Mouse (Mus musculus): ENCODE results near the gene Kdelc1. TPM values are rescaled to one million over a fixed set of nuclear protein-coding genes. Genes with fewer than 3 reads are reported as not detected.

Kdelc1 gene
- polyA plus RNA-seq (2014; fragmentation: Nextera tagmentation; extraction: Ambion mirVana) = 44.6 and 48.8 TPM in 2 replicates

- Histone ChIP-seq H3K9me3 (ENCODE audit: control insufficient read depth, low read length) (no peaks in the 10 kb centered on the region), H3K27me3 (ENCODE audit: control insufficient read depth, insufficient read depth, low read length) (no peaks in the 10 kb centered on the region), H3K4me1 (ENCODE audit: control insufficient read depth in 2 of 2, insufficient read depth in 2 of 2, low read length in 2 of 2) (peaks cover 0 to 11% of the 10 kb centered on the region in 2 experiments; a peak in 2 of 4 replicates), H3K27ac (replicated peaks in 1 of 2; ENCODE audit: control insufficient read depth in 1 of 2, insufficient read depth in 1 of 2, low read depth in 2 of 2, low read length in 2 of 2) (peak within 1 kb of the TSS; percentile 96 to 99), H3K36me3 (ENCODE audit: control insufficient read depth, insufficient read depth, low read length) (peaks cover 36% of the 10 kb centered on the region), H3K4me2 (ENCODE audit: low read length) (peak within 1 kb of the TSS; percentile 84), H3K9ac (ENCODE audit: low read length) (peak within 1 kb of the TSS; percentile 84), H3K4me3 (ENCODE audit: control insufficient read depth in 1 of 2, insufficient read depth in 1 of 2, low read depth in 1 of 2, low read length in 2 of 2) (peak within 1 kb of the TSS; percentile 59 to 84)
- peak; percentile 96 for ATAC-seq (ENCODE audit: insufficient number of reproducible peaks, insufficient read depth, low FRiP score, low read depth)
- under 1% methylated on average over 39 of the region's 39 CpGs for WGBS
Measured at GRCm38 (mm10) chr1:44118239-44119054, at the start of gene Kdelc1, which contains the start of gene Bivm. Kdelc1 (minus strand) TSS chr1:44118808. Bivm (plus strand) TSS chr1:44118957.

- Histone ChIP-seq H3K27me3 (ENCODE audit: control insufficient read depth, insufficient read depth, low read length) (no peaks in the 10 kb centered on the region), H3K36me3 (ENCODE audit: control insufficient read depth, insufficient read depth, low read length) (peaks cover 80% of the 10 kb centered on the region)
Measured at GRCm38 (mm10) chr1:44167859-44168383, 49.3 kb upstream of the Kdelc1 start.

GRCm38 (mm10) chr1:44162389-44162788 is 43.8 kb upstream of the Kdelc1 start:
- 91% methylated on average over 5 of the region's 5 CpGs for WGBS
- no peak for ATAC-seq (ENCODE audit: insufficient number of reproducible peaks, insufficient read depth, low FRiP score, low read depth)
- Histone ChIP-seq H3K27me3 (ENCODE audit: control insufficient read depth, insufficient read depth, low read length) (no peaks in the 10 kb centered on the region), H3K9ac (ENCODE audit: low read length) (no peak overlapping the region), H3K4me2 (ENCODE audit: low read length) (no peak overlapping the region), H3K4me3 (ENCODE audit: control insufficient read depth in 1 of 2, insufficient read depth in 1 of 2, low read depth in 1 of 2, low read length in 2 of 2) (no peak overlapping the region), H3K9me3 (ENCODE audit: control insufficient read depth, low read length) (no peaks in the 10 kb centered on the region), H3K36me3 (ENCODE audit: control insufficient read depth, insufficient read depth, low read length) (peaks cover 94% of the 10 kb centered on the region), H3K4me1 (ENCODE audit: control insufficient read depth in 2 of 2, insufficient read depth in 2 of 2, low read length in 2 of 2) (no peaks in the 10 kb centered on the region), H3K27ac (replicated peaks in 1 of 2; ENCODE audit: control insufficient read depth in 1 of 2, insufficient read depth in 1 of 2, low read depth in 2 of 2, low read length in 2 of 2) (no peak overlapping the region)

More at GRCm38 (mm10) chr1:44167859-44168383, 49.3 kb upstream of the Kdelc1 start:
- Histone ChIP-seq H3K4me3 (ENCODE audit: control insufficient read depth in 1 of 2, insufficient read depth in 1 of 2, low read depth in 1 of 2, low read length in 2 of 2) (no peak overlapping the region), H3K9me3 (ENCODE audit: control insufficient read depth, low read length) (0 out of 2 replicates have a peak, but pooled peaks cover 8% of the 10 kb centered on the region), H3K4me2 (ENCODE audit: low read length) (no peak overlapping the region), H3K27ac (replicated peaks in 1 of 2; ENCODE audit: control insufficient read depth in 1 of 2, insufficient read depth in 1 of 2, low read depth in 2 of 2, low read length in 2 of 2) (no peak overlapping the region), H3K9ac (ENCODE audit: low read length) (no peak overlapping the region), H3K4me1 (ENCODE audit: control insufficient read depth in 2 of 2, insufficient read depth in 2 of 2, low read length in 2 of 2) (no peaks in the 10 kb centered on the region)
- 98% methylated on average over 3 of the region's 3 CpGs for WGBS
- no peak for ATAC-seq (ENCODE audit: insufficient number of reproducible peaks, insufficient read depth, low FRiP score, low read depth)

DNA sequence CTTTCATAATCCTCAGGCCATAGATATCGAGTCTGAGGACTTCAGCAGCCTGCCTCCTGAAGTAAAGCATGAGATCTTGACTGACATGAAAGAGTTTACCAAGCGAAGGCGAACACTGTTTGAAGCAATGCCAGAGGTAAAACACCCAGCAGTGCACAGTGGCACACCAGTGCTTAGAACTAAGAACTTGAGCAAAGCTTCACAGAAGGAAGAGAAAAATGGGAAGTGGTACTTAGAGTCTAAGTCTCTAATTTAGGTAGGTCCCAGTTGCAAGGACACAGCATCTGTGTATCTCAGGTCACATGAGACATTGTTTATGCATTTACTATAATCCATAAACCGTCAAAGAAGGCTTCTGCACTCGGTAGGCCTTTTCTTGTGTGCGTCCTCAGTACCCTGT is 43.2 kb upstream of the Kdelc1 start:
- no peaks in the 10 kb centered on the region for H3K9me3 ChIP-seq (ENCODE audit: control insufficient read depth, low read length)
- peaks cover 94% of the 10 kb centered on the region for H3K36me3 ChIP-seq (ENCODE audit: control insufficient read depth, insufficient read depth, low read length)
- H3K4me2 ChIP-seq (ENCODE audit: low read length) = no peak overlapping the region
- H3K4me1 ChIP-seq (ENCODE audit: control insufficient read depth in 2 of 2, insufficient read depth in 2 of 2, low read length in 2 of 2) = no peaks in the 10 kb centered on the region
- no peaks in the 10 kb centered on the region for H3K27me3 ChIP-seq (ENCODE audit: control insufficient read depth, insufficient read depth, low read length)
- H3K27ac ChIP-seq (replicated peaks in 1 of 2; ENCODE audit: control insufficient read depth in 1 of 2, insufficient read depth in 1 of 2, low read depth in 2 of 2, low read length in 2 of 2) = no peak overlapping the region
- WGBS = 93% methylated on average over 6 of the region's 6 CpGs
- H3K4me3 ChIP-seq (ENCODE audit: control insufficient read depth in 1 of 2, insufficient read depth in 1 of 2, low read depth in 1 of 2, low read length in 2 of 2) = no peak overlapping the region
- ATAC-seq (ENCODE audit: insufficient number of reproducible peaks, insufficient read depth, low FRiP score, low read depth) = no peak
- no peak overlapping the region for H3K9ac ChIP-seq (ENCODE audit: low read length)

- no peaks in the 10 kb centered on the region for H3K4me1 ChIP-seq (ENCODE audit: control insufficient read depth in 2 of 2, insufficient read depth in 2 of 2, low read length in 2 of 2)
- 93% methylated on average over 6 of the region's 6 CpGs for WGBS
- H3K4me2 ChIP-seq (ENCODE audit: low read length) = no peak overlapping the region
- peaks cover 64% of the 10 kb centered on the region for H3K36me3 ChIP-seq (ENCODE audit: control insufficient read depth, insufficient read depth, low read length)
- no peak overlapping the region for H3K27ac ChIP-seq (replicated peaks in 1 of 2; ENCODE audit: control insufficient read depth in 1 of 2, insufficient read depth in 1 of 2, low read depth in 2 of 2, low read length in 2 of 2)
- H3K27me3 ChIP-seq (ENCODE audit: control insufficient read depth, insufficient read depth, low read length) = no peaks in the 10 kb centered on the region
- H3K9me3 ChIP-seq (ENCODE audit: control insufficient read depth, low read length) = no peaks in the 10 kb centered on the region
- no peak for ATAC-seq (ENCODE audit: insufficient number of reproducible peaks, insufficient read depth, low FRiP score, low read depth)
- no peak overlapping the region for H3K9ac ChIP-seq (ENCODE audit: low read length)
- no peak overlapping the region for H3K4me3 ChIP-seq (ENCODE audit: control insufficient read depth in 1 of 2, insufficient read depth in 1 of 2, low read depth in 1 of 2, low read length in 2 of 2)
Measured at GRCm38 (mm10) chr1:44158317-44158716, 39.7 kb upstream of the Kdelc1 start.

DNA sequence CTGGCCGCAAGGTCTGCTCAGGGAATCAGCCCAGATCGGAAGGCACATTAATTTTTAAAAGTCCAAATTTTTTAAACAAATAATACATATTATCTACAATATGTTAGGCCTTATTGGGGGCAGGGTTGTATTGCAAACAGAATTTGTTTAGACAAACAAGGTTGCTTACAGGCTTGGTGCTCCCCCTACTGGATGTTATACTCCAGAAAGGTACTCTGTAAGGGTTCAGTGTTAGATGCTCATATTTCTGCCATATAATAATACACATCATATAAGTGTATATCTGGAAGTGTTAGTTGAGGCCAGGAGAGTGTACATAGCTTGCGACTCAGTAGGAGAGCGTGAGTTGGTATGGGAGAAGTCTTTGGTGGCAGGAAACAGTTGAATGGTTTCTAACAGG is 36.7 kb upstream of the Kdelc1 start:
- H3K9me3 ChIP-seq (ENCODE audit: control insufficient read depth, low read length) = no peaks in the 10 kb centered on the region
- no peaks in the 10 kb centered on the region for H3K27me3 ChIP-seq (ENCODE audit: control insufficient read depth, insufficient read depth, low read length)
- WGBS = 96% methylated on average over 4 of the region's 4 CpGs
- no peak overlapping the region for H3K27ac ChIP-seq (replicated peaks in 1 of 2; ENCODE audit: control insufficient read depth in 1 of 2, insufficient read depth in 1 of 2, low read depth in 2 of 2, low read length in 2 of 2)
- H3K9ac ChIP-seq (ENCODE audit: low read length) = no peak overlapping the region
- no peak for ATAC-seq (ENCODE audit: insufficient number of reproducible peaks, insufficient read depth, low FRiP score, low read depth)
- no peak overlapping the region for H3K4me3 ChIP-seq (ENCODE audit: control insufficient read depth in 1 of 2, insufficient read depth in 1 of 2, low read depth in 1 of 2, low read length in 2 of 2)
- H3K4me2 ChIP-seq (ENCODE audit: low read length) = no peak overlapping the region
- H3K4me1 ChIP-seq (ENCODE audit: control insufficient read depth in 2 of 2, insufficient read depth in 2 of 2, low read length in 2 of 2) = no peaks in the 10 kb centered on the region
- peaks cover 34% of the 10 kb centered on the region for H3K36me3 ChIP-seq (ENCODE audit: control insufficient read depth, insufficient read depth, low read length)

DNA sequence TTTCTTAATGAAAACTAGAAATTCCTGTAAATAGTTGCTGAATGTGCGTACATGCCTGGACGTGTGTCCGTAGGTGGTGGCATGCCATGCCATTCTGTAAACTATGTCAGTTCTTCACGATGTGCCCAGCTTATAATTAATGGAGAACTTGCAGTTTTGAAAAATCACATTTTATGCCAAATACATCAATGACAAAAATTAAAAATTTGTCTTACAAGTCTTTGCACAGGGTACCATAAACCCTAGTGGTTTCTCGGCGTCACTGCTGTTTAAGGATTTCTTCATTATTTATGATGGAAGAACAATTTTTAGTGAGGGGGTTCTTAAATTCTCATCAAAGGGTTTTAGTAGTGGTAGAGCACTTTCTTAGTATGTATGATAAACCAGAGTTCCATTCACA is 30.1 kb upstream of the Kdelc1 start:
- H3K9me3 ChIP-seq (ENCODE audit: control insufficient read depth, low read length) = no peaks in the 10 kb centered on the region
- no peak for ATAC-seq (ENCODE audit: insufficient number of reproducible peaks, insufficient read depth, low FRiP score, low read depth)
- peak overlapping the region in 1 of 2 experiments; percentile 95; a peak in 1 of 4 replicates for H3K27ac ChIP-seq (replicated peaks in 1 of 2; ENCODE audit: control insufficient read depth in 1 of 2, insufficient read depth in 1 of 2, low read depth in 2 of 2, low read length in 2 of 2)
- 43% methylated on average over 6 of the region's 6 CpGs for WGBS
- H3K4me3 ChIP-seq (ENCODE audit: control insufficient read depth in 1 of 2, insufficient read depth in 1 of 2, low read depth in 1 of 2, low read length in 2 of 2) = peak overlapping the region; percentile 88 to 92; a peak in 3 of 4 replicates
- H3K9ac ChIP-seq (ENCODE audit: low read length) = peak overlapping the region; percentile 94
- H3K27me3 ChIP-seq (ENCODE audit: control insufficient read depth, insufficient read depth, low read length) = no peaks in the 10 kb centered on the region
- H3K4me2 ChIP-seq (ENCODE audit: low read length) = peak overlapping the region; percentile 73
- H3K4me1 ChIP-seq (ENCODE audit: control insufficient read depth in 2 of 2, insufficient read depth in 2 of 2, low read length in 2 of 2) = peaks cover 0 to 6% of the 10 kb centered on the region in 2 experiments; a peak in 2 of 4 replicates
- H3K36me3 ChIP-seq (ENCODE audit: control insufficient read depth, insufficient read depth, low read length) = peaks cover 3% of the 10 kb centered on the region
